Mouse (Mus musculus) cerebellum, postnatal 25 days (tissue): ENCODE data around the gene Dlg1.
"Not testable (repeated sequence)": the region's sequence is repeated elsewhere in the genome, so short reads cannot be mapped to it uniquely, and the experiment has no call there.

Experiments used
- DNase-seq, 2 experiments: peaks; one replicate each; pipeline ENCODE4 v3.0.0; 2021; ENCODE audit warnings: mixed read lengths in 2 of 2

Gene Dlg1

GRCm38 (mm10) chr16:31657502-31657901, 5.7 kb upstream of the Dlg1 start:
- no peak for DNase-seq

DNA sequence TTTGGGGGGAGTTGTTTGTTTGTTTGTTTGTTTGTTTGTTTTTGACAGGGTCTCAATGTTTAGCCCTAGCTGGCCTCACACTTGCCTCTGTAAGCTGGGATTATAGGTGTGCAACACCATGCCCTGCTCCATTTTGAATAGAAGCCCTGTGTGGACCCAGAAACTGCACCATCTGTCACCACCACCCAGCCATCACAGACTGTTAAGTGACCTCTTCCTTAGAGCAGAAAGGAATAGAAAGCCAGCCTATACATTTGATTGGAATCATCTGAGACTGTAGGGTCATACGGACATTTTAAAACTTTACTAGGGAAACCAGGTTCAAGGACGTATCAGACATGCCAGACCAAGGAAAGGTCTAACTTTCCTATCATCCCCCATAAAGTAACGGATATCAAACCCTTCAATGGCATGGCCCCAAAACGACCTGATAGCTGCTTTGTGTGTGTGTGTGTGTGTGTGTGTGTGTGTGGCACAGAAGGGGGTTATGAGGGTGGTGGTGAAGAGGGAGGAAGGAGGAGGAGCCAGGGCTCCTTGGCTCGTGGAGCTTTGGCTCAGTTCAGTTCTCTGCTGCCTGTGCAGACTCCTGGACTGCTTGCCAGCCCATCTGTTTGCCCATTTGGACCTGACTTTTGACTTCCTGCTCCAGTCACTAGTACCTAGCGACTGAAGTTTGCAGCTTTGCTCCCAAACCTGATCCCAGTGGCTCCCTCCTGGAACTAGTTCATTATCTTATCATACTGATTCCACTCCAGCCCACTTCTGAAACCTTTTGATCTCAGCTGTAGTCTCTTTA, 4.5 kb upstream of the Dlg1 start:
- DNase-seq, result peak; percentile 78 to 84

GRCm38 (mm10) chr16:31659453-31659852, 3.8 kb upstream of the Dlg1 start:
- no peak for DNase-seq

GRCm38 (mm10) chr16:31662556-31663378, 476 bp upstream of the Dlg1 start:
- no peak for DNase-seq

DNA sequence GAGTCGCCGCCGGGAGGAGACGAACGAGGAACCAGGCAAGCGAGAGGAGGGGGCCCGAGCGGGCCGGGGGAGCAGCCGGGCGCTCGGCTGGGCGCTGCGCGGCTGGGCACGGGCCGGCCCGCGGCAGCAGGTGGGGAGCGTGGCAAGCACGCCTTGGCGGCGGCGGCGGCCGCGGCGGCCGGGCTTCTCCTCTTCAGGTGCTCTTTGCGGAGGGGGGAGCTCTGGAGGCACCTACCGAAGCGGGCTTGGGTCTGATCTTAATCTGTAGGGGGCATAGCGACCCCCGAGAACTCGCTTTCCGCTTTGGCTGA, 999 bp downstream of the Dlg1 start:
- no peak for DNase-seq

- DNase-seq, result no peak
These were observed 9.0 kb downstream of the Dlg1 start for GRCm38 (mm10) chr16:31672202-31672601.

DNA sequence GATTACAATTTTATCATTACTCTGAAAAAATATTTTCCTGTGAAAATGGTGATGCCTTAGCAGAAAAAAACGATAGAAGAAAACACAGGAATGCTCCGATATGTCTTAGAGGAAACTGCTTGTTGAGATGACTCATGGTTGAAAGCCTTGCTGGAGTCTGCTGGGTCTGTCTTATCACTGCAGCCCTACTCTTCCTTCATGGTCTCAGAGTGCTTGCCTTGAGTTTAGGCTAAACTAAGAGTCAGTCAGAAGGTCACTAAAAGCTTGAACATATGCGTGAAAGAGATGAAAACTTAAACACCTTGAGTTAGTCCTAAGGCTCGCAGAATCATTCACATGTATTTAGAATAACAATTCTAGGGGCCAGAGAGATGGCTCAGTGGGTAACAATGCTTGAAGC, 14.2 kb downstream of the Dlg1 start:
- DNase-seq, result no peak

- no peak for DNase-seq
These were observed 19.0 kb downstream of the Dlg1 start for GRCm38 (mm10) chr16:31682291-31682690.

GRCm38 (mm10) chr16:31683670-31684430, 20.6 kb downstream of the Dlg1 start:
- peak in 1 of 2 experiments; percentile 41 for DNase-seq

- no peak for DNase-seq
These were observed 21.5 kb downstream of the Dlg1 start for GRCm38 (mm10) chr16:31684771-31685170.

DNA sequence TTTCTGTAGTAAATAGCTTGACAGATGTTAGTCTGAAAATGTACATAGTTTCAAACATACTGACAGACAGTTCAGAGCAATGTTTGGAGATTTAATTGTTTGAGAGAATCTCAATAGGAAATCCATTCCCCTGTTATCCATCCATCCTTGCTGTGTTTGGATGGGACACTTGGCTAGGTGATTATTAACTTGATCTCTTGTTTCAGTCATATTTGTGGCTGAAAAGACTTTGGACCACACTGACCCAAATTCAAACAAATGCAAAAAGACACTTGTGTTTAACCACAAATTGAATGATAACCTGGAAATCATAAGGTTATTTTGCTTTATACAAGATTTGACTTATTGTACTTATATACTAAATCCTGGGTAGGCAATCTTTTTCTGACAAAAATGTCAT, 24.5 kb downstream of the Dlg1 start:
- no peak for DNase-seq

GRCm38 (mm10) chr16:31695286-31696020, 32.2 kb downstream of the Dlg1 start:
- DNase-seq, result peak in 1 of 2 experiments; percentile 37

GRCm38 (mm10) chr16:31696367-31696766, 33.1 kb downstream of the Dlg1 start:
- DNase-seq, result no peak

DNA sequence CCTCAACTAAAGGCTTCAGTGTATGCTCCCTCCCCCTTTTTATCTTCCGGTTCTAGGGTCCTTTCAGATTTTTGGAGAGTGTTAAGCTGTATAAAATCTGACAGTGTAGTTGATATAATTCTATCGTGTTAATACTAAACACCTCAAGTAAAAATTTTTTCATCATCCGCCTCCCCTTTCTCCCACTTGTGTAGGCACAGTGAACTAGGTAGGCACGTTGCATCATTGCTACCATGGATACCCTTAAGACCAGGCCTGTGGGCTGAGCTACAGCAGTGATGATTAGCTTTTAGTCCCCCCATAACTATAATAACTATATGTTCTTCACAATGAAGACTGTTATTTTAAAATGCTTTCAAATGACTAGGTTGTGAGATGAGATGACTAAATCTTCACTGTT, 34.1 kb downstream of the Dlg1 start:
- DNase-seq, result no peak

DNA sequence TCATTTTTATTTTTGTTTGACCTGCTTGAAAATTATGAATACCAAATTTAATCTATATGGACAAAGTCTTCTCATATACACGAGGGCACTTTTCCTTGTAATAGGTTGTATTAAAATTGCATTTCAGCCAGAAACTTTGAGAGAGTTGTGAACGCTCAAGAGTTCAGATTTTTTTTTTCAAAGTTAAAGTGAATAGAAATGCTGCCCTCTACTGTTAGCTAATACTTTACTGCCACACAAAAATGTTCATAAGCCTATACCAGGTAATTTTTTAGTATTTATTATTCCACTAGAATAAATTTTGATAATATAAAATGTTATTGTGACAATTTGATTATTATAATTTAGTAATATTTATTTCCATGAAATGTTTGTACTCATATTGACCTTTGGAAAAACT, 42.0 kb downstream of the Dlg1 start:
- DNase-seq, result no peak

DNA sequence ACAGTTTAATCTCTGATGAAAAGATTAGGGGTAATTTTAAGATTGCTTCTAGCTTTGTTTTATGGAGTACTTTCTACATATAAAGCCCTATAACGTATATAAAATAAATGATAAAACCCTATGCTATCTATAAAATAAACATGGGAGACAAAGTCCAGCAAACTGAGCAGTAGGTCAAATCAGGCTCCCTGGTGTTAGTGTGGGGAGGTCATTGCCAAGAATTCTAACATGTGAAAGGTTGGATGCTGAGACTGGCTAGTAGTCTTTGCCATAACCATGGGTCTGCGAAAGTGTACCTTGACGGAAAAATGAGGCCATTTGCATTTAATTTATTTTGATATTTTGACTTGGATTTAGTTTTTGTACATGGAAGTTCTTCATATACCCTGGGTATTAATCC, 42.7 kb downstream of the Dlg1 start:
- no peak for DNase-seq

GRCm38 (mm10) chr16:31707326-31707725, 44.1 kb downstream of the Dlg1 start:
- peak in 1 of 2 experiments; percentile 64 for DNase-seq

DNA sequence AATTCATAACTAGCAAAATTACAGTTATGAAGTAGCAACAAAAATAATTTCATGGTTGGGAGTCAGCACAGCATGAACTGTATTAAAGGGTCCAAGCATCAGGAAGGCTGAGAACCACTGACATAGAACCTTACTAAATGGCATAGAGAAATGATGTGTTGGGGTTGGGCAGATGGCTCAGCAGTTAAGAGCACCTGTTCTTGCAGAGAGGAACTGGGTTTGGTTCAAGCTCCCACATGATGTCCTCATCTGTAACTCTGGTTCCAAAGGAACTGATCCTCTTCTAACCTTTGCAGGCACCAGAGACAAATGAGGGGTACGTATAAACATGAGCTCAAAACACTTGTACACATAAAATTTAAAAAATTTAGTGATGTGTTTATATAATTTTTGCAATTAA, 59.7 kb downstream of the Dlg1 start:
- DNase-seq, result peak in 1 of 2 experiments; percentile 34

DNA sequence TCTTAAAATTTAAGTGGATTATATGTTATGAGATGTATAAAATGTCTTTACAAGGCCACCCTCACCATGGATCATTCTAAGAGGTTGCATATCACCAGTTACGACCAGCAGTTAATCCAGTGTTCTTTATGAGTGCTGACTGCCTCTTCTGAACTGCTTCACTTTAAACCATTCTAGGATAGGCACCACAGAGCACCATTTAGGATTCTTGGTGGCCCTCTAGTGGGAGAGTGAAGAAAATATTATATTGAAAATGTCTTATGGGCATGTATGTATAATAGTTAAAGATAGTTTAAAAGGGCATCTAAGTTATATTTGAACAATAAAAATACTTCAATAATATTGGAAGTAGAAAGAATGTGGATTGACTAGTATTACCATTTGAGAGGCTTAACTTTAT, 60.9 kb downstream of the Dlg1 start:
- DNase-seq, result peak in 1 of 2 experiments; percentile 41

DNA sequence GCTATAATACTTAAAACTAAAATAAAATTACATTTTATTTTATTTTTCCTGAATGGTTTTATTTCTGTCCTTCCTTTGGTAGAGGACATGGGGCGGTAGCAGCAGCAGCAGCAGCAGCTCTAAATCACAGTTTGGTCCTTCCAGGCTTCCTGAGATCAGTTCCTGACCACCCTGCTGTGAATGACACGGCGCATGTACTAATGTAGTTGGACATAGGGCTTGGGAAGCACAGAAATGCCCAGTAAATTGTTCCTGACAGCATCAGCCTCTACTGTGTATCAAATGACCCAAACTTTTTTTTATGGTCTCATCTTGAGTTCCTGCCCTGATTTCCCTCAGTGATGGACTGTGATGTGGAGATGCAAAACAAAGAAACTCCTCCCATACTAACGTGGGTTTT, 61.6 kb downstream of the Dlg1 start:
- DNase-seq, result peak in 1 of 2 experiments; percentile 40

GRCm38 (mm10) chr16:31730971-31731370, 67.7 kb downstream of the Dlg1 start:
- not testable (repeated sequence) for DNase-seq

DNA sequence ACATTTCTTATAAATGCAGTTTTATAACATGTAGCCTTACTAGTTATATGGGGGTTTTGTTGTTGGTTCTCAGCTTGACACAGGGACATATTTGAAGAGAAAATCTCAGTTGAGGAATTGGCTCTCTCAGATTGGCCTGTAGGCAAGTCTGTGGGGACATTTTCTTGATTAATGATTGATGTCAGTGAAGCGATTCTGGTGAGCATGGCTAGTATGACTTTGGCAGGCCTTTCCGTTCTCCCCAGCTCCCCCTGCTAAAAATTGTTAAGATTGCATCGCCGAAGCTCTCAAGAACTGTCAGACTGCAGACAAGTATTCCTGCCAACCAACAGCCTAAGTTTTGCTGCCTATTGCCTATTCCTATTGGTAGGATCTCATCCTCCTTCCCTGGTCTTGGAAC, 73.8 kb downstream of the Dlg1 start:
- no peak for DNase-seq

DNA sequence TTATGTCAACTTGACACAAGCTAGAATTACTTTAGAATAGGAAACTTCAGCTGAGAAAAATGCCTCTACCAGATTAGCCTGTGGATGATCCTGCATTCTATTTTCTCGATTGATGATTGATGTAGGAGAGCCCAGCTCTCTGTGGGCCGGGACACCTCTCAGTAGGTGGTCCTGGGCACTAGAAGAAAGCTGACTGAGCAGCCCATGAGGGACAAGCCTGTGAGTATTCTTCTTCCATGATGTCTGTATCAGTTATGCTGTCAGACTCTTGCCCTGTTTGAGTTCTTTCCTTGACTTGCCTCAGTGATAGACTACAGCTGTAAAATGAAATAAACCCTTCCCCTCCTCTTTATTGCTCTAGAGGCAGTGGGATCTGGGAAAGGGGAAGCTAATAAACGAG, 74.5 kb downstream of the Dlg1 start:
- no peak for DNase-seq
